ENCODE assay signal across 14 mouse cellular contexts in the genomic region with DNA sequence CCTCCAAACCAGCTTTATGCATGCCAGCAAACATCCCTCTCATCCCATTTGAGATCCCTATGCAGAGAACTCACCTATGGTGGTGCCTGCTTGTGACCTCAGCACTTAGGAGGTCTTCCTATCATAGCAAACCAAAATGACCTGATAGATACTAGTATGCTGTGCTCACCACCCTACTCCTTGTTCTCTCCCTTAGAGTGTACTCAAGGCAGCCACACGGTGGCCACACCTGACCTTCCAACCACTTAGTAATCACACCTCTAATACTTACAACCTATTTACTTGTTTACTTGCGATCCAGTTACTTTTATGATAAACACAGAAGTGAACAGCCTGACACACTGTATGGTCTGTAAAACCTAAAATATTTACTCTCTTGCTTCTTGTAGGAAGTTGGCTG. TPM values are rescaled to one million over a fixed set of nuclear protein-coding genes. Genes with fewer than 3 reads are reported as not detected.
A peak's percentile ranks its signal among the peaks of the same experiment; 100 is the strongest.
DNase-seq lines count a peak whose midpoint lies in the region; ATAC-seq and TF ChIP-seq lines count a peak whose summit lies in the region.
"Had no signal": no experiment of that assay in that cellular context is flagged by ENCODE, and none has a peak within 500 bp of the region (broad histone marks: within the 10 kb centered on the region; RNA-seq: fewer than 3 reads in every experiment).

No protein-coding gene starts in this region.

- no peak overlapping the region for H3K9ac ChIP-seq in heart, embryonic 14.5 days (ENCODE audit: low read length)
- no peak overlapping the region for H3K9ac ChIP-seq in MEL (ENCODE audit: control insufficient read depth, low read depth, low read length, poor library complexity, severe bottlenecking)
- H3K9ac ChIP-seq in liver, embryonic 11.5 days (ENCODE audit: low read depth, low read length): no peak overlapping the region
- H3K9ac ChIP-seq: intestine, embryonic 15.5 days had no signal

- H3K79me2 ChIP-seq in MEL (ENCODE audit: control insufficient read depth, insufficient read depth, low read length, poor library complexity): no peaks in the 10 kb centered on the region

- H3K4me1 ChIP-seq in heart, embryonic 14.5 days (ENCODE audit: control insufficient read depth in 2 of 2, insufficient read depth in 2 of 2, low read length in 2 of 2): peaks cover 27 to 86% of the 10 kb centered on the region in 2 experiments
- peaks cover 54 to 66% of the 10 kb centered on the region in 2 experiments for H3K4me1 ChIP-seq in MEL (ENCODE audit: control insufficient read depth in 1 of 2, insufficient read depth in 2 of 2, low read length in 2 of 2)
- H3K4me1 ChIP-seq in liver, embryonic 11.5 days (replicated peaks; ENCODE audit: control insufficient read depth, insufficient read depth, low read length): peaks cover 87% of the 10 kb centered on the region

- H3K27ac ChIP-seq in heart, embryonic 14.5 days (replicated peaks in 1 of 2; ENCODE audit: control insufficient read depth in 1 of 2, insufficient read depth in 1 of 2, low read depth in 2 of 2, low read length in 2 of 2): peak overlapping the region; percentile 53 to 55
- H3K27ac ChIP-seq in MEL (ENCODE audit: control insufficient read depth, low read depth, low read length): peak overlapping the region; percentile 66; the same call in 1 of the 2 replicates
- peak overlapping the region; percentile 77 for H3K27ac ChIP-seq in liver, embryonic 11.5 days (ENCODE audit: low read depth, low read length)
- H3K27ac ChIP-seq: forebrain, embryonic 10.5 days had no signal

- no peaks in the 10 kb centered on the region for H3K27me3 ChIP-seq in heart, embryonic 14.5 days (ENCODE audit: control insufficient read depth, insufficient read depth, low read length)
- H3K27me3 ChIP-seq in MEL (ENCODE audit: control insufficient read depth in 1 of 2, insufficient read depth in 2 of 2, low read length in 2 of 2): no peaks in the 10 kb centered on the region
- no peaks in the 10 kb centered on the region for H3K27me3 ChIP-seq in liver, embryonic 11.5 days (replicated peaks; ENCODE audit: control insufficient read depth, insufficient read depth, low read length)
- H3K27me3 ChIP-seq: intestine, embryonic 15.5 days had no signal

- TF ChIP-seq RAD21 in MEL (IDR thresholded peaks at IDR 0.05; ENCODE audit: low read depth, low read length): no peak

- H3K4me2 ChIP-seq in heart, embryonic 14.5 days (ENCODE audit: low read length): no peak overlapping the region
- H3K4me2 ChIP-seq in liver, embryonic 11.5 days: no peak overlapping the region
- H3K4me2 ChIP-seq: intestine, embryonic 15.5 days had no signal

- ATAC-seq in heart, embryonic 14.5 days (ENCODE audit: insufficient number of reproducible peaks, insufficient read depth, low FRiP score, low read depth): no peak
- ATAC-seq in liver, embryonic 11.5 days (replicated peaks; ENCODE audit: low FRiP score): no peak
- ATAC-seq: intestine, embryonic 15.5 days; lung, postnatal 0 days had no signal

- peaks cover 6% of the 10 kb centered on the region for H3K36me3 ChIP-seq in heart, embryonic 14.5 days (ENCODE audit: control insufficient read depth, insufficient read depth, low read length)
- peaks cover 0 to 80% of the 10 kb centered on the region in 2 experiments; a peak in 2 of 4 replicates for H3K36me3 ChIP-seq in MEL (ENCODE audit: control insufficient read depth in 1 of 2, insufficient read depth in 2 of 2, low read length in 2 of 2)
- peaks cover 2% of the 10 kb centered on the region; the same call in 1 of the 2 replicates for H3K36me3 ChIP-seq in liver, embryonic 11.5 days (ENCODE audit: control insufficient read depth, insufficient read depth, low read length)

- no peak overlapping the region for H3K4me3 ChIP-seq in heart, embryonic 14.5 days (ENCODE audit: control insufficient read depth in 1 of 2, insufficient read depth in 1 of 2, low read depth in 1 of 2, low read length in 2 of 2)
- H3K4me3 ChIP-seq in MEL (ENCODE audit: control insufficient read depth in 1 of 2, insufficient read depth in 1 of 2, low read depth in 2 of 2, low read length in 2 of 2): no peak overlapping the region
- H3K4me3 ChIP-seq in liver, embryonic 11.5 days (ENCODE audit: low read depth, low read length): no peak overlapping the region
- H3K4me3 ChIP-seq: forebrain, embryonic 10.5 days; intestine, embryonic 15.5 days had no signal

- H3K9me3 ChIP-seq in heart, embryonic 14.5 days (ENCODE audit: control insufficient read depth, low read length): no peaks in the 10 kb centered on the region
- no peaks in the 10 kb centered on the region for H3K9me3 ChIP-seq in MEL (replicated peaks; ENCODE audit: insufficient read depth, low read length)
- H3K9me3 ChIP-seq in liver, embryonic 11.5 days (ENCODE audit: control insufficient read depth, low read length): no peaks in the 10 kb centered on the region
- H3K9me3 ChIP-seq: forebrain, embryonic 10.5 days; intestine, embryonic 15.5 days had no signal

- WGBS in heart, embryonic 14.5 days: 78% methylated on average over 2 of the region's 2 CpGs
- 66% methylated on average over 2 of the region's 2 CpGs for WGBS in liver, embryonic 11.5 days

- no peak for TF ChIP-seq EP300 in MEL (IDR thresholded peaks at IDR 0.05; ENCODE audit: low read depth in 1 of 2, low read length in 2 of 2)

- TF ChIP-seq POLR2A in MEL (IDR thresholded peaks at IDR 0.05; ENCODE audit: control insufficient read depth in 1 of 2, insufficient read depth in 1 of 2, low read depth in 1 of 2, low read length in 2 of 2, poor library complexity in 1 of 2): no peak

- no peak for DNase-seq in heart, postnatal 4 days
- DNase-seq in A20 (ENCODE audit: low read depth, low spot score): peak; percentile 22
- no peak for DNase-seq in MEL (ENCODE audit: low read depth, low spot score)
- DNase-seq in liver, embryonic 11.5 days (ENCODE audit: low spot score): no peak
- no peak for DNase-seq in cerebellum, postnatal 10 days
- DNase-seq in ovary, postnatal 36 days (ENCODE audit: low spot score): no peak
- no peak for DNase-seq in thymus, adult 18-20 months
- DNase-seq: cerebellum, adult 9-11 months; kidney, postnatal 10 days; left cerebral cortex, postnatal 4 days had no signal

- peak in 1 of 3 experiments; percentile 10; a peak in 1 of 6 replicates for TF ChIP-seq CTCF in MEL (IDR thresholded peaks at IDR 0.05 in 2 of 3, conservative IDR thresholded peaks at IDR 0.05 in 1 of 3; ENCODE audit: control insufficient read depth in 1 of 3, insufficient read depth in 1 of 3, low read depth in 2 of 3, low read length in 3 of 3, poor library complexity in 1 of 3, severe bottlenecking in 1 of 3)

TF ChIP-seq in MEL, 35 proteins besides CTCF, POLR2A, EP300 and RAD21:
- TF ChIP-seq MEF2A (IDR thresholded peaks at IDR 0.05; ENCODE audit: extremely low read depth, insufficient replicate concordance, low read depth, low read length, poor library complexity, severe bottlenecking) (no peak), ETS1 (IDR thresholded peaks at IDR 0.05; ENCODE audit: low read depth, low read length) (no peak), JUND (IDR thresholded peaks at IDR 0.05; ENCODE audit: low read depth, low read length) (no peak), ZNF384 (IDR thresholded peaks at IDR 0.05; ENCODE audit: low read depth, low read length) (no peak), TCF12 (IDR thresholded peaks at IDR 0.05; ENCODE audit: low read depth, low read length) (no peak), USF2 (IDR thresholded peaks at IDR 0.05; ENCODE audit: borderline replicate concordance in 1 of 2, insufficient read depth in 1 of 2, low read depth in 1 of 2, low read length in 2 of 2) (no peak)
TF ChIP-seq in MEL: peak in this region for 0.

RNA-seq across cellular contexts. Expression of gene Rnf216, which starts 58.1 kb away (rescaled TPM):
- 23.2 and 26.5 TPM in 2 replicates for polyA plus RNA-seq in heart, embryonic 14.5 days (2014; fragmentation: Nextera tagmentation; extraction: Ambion mirVana)
- 10 to 100 TPM; 28.9 to 32.2 TPM for total RNA-seq in heart, postnatal 4 days (2021)
- total RNA-seq in MEL (2012; rRNA removed): 16.4 and 17.1 TPM in 2 replicates
- 100 to 1,000 TPM in 1 of 2 experiments, 10 to 100 TPM in 1; 30.8 to 123 TPM for polyA plus RNA-seq in MEL (2012; ENCODE audit: insufficient read depth in 1 of 2, insufficient read length in 2 of 2, low read depth in 1 of 2, low replicate concordance in 2 of 2, missing spikeins in 1 of 2)
- 28.7 and 34.7 TPM in 2 replicates for polyA plus RNA-seq in liver, embryonic 11.5 days (2014; fragmentation: Nextera tagmentation; extraction: Ambion mirVana)
